Mouse (Mus musculus): ENCODE data around the gene Lars2.

DNA sequence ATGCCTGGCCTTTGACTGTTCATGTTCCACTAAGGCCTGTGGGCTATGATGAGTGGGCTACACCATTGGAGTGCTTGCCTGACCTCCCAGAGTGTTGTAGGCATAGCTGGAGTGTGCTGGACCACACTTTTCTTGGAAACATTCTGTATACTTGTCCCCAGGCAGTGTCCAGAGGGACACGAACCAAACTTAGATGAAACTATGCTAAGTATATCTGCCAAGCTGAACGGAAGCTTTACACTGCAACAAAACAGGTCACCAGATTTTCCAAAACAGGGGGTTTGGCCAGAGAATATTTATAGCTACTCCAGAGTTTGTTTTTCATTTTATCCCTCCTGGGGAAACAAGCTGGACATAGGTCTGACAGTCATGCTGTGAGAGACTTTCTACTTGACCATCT, 122.3 kb downstream of the Lars2 start:
- TF ChIP-seq POLR2A (IDR thresholded peaks at IDR 0.05; ENCODE audit: extremely low read depth, insufficient read depth, low read length) (no peak), CTCF (IDR thresholded peaks at IDR 0.05; ENCODE audit: extremely low read depth, insufficient read depth, low read length) (no peak)
